Mouse (Mus musculus) limb, embryonic 13.5 days (tissue): ENCODE data around the gene Nr1h3. TPM values are rescaled to one million over a fixed set of nuclear protein-coding genes. Genes with fewer than 3 reads are reported as not detected.

Experiments
- polyA plus RNA-seq: library from polyadenylated mRNA; unstranded; fragments of >200 nt; fragmentation: Nextera tagmentation; extraction: Ambion mirVana; gene quantifications from 2 replicates; pipeline ENCODE4 v1.2.1, GENCODE M21; 2015

The Nr1h3 gene
- polyA plus RNA-seq, 1 experiment from 2014 or later: 1.7 TPM

Other genes with a start within 250 kb of the Nr1h3 start
- 18.3 and 19.2 TPM in 2 replicates for gene Rapsn, start 167.2 kb downstream of the Nr1h3 start, polyA plus RNA-seq
- gene Psmc3, start 148.8 kb downstream of the Nr1h3 start, polyA plus RNA-seq: 316 and 328 TPM in 2 replicates
- 59.9 and 67.5 TPM in 2 replicates for gene Slc39a13, start 132.4 kb downstream of the Nr1h3 start, polyA plus RNA-seq
- gene Spi1, start 120.4 kb downstream of the Nr1h3 start, polyA plus RNA-seq: 4.6 and 6.0 TPM in 2 replicates
- gene Mybpc3, start 84.7 kb downstream of the Nr1h3 start, polyA plus RNA-seq: not detected in 2 replicates
- gene Madd, start 19.0 kb downstream of the Nr1h3 start, polyA plus RNA-seq: 10.8 and 11.8 TPM in 2 replicates
- gene Acp2, start 51 bp upstream of the Nr1h3 start, polyA plus RNA-seq: 30.2 and 34.6 TPM in 2 replicates
- 23.6 and 26.7 TPM in 2 replicates for gene Ddb2, start 34.1 kb upstream of the Nr1h3 start, polyA plus RNA-seq
- 44.8 and 47.4 TPM in 2 replicates for gene Pacsin3, start 53.1 kb upstream of the Nr1h3 start, polyA plus RNA-seq
- gene Arfgap2, start 62.1 kb upstream of the Nr1h3 start, polyA plus RNA-seq: 89.0 and 91.6 TPM in 2 replicates
- 77.2 and 79.4 TPM in 2 replicates for gene 1110051M20Rik, start 241.9 kb upstream of the Nr1h3 start, polyA plus RNA-seq